Mouse (Mus musculus) kidney, embryonic 14.5 days (tissue): ENCODE data around the gene Anks1b. TPM values are rescaled to one million over a fixed set of nuclear protein-coding genes. Genes with fewer than 3 reads are reported as not detected.

Experiments used
- ATAC-seq: fragments of 200-750 bp; cut with Nextera tagmentation; 2 replicates; pipeline ENCODE4 v1.8.0; 2017; ENCODE audit warnings: moderate number of reproducible peaks, mild to moderate bottlenecking, moderate TSS enrichment, moderate library complexity; ENCODE audit not compliant: low FRiP score, low TSS enrichment
- H3K27ac ChIP-seq: fragments of 300-500 bp; sonication (generic); 2 replicates; pipeline ENCODE4 v1.5.1; 2014; ENCODE audit warnings: low read depth, mild to moderate bottlenecking, low read length, moderate library complexity, mixed read lengths
- H3K27me3 ChIP-seq: fragments of 300-500 bp; sonication (generic); 2 replicates; pipeline ENCODE4 v1.6.1; 2014; ENCODE audit warnings: mild to moderate bottlenecking, low read length; ENCODE audit not compliant: control insufficient read depth, insufficient read depth
- H3K36me3 ChIP-seq: fragments of 300-500 bp; sonication (generic); 2 replicates; pipeline ENCODE4 v1.6.1; 2014; ENCODE audit warnings: low read length, mixed read lengths; ENCODE audit not compliant: control insufficient read depth, insufficient read depth
- H3K4me1 ChIP-seq: fragments of 300-500 bp; sonication (generic); 2 replicates; pipeline ENCODE4 v1.6.1; 2014; ENCODE audit warnings: low read length, mixed read lengths; ENCODE audit not compliant: control insufficient read depth, insufficient read depth
- H3K4me2 ChIP-seq: fragments of 300-500 bp; sonication (generic); replicated peaks from 2 replicates; pipeline ENCODE4 v1.6.1; 2014; ENCODE audit warnings: low read depth, mild to moderate bottlenecking, low read length
- H3K4me3 ChIP-seq: fragments of 300-500 bp; sonication (generic); 2 replicates; pipeline ENCODE4 v1.5.1; 2014; ENCODE audit warnings: mild to moderate bottlenecking, low read length
- H3K9ac ChIP-seq: fragments of 300-500 bp; sonication (generic); 2 replicates; pipeline ENCODE4 v1.6.1; 2014; ENCODE audit warnings: low read depth, mild to moderate bottlenecking, low read length, moderate library complexity
- H3K9me3 ChIP-seq: fragments of 300-500 bp; sonication (generic); 2 replicates; pipeline ENCODE4 v1.6.1; 2016; ENCODE audit warnings: low read length; ENCODE audit not compliant: control insufficient read depth
- WGBS: fragments of 180-500 bp; shearing (Covaris S2); extraction: QIAGEN DNeasy Blood & Tissue Kit; methylation state at CpG from one replicate; pipeline ENCODE4 v1.1.7; 2014; 5-methylcytosine and 5-hydroxymethylcytosine counted together
- polyA plus RNA-seq: library from polyadenylated mRNA; unstranded; fragments of >200 nt; fragmentation: Nextera tagmentation; extraction: Ambion mirVana; gene quantifications from 2 replicates; pipeline ENCODE4 v1.2.1, GENCODE M21; 2014

Gene Anks1b
- polyA plus RNA-seq, 1 experiment from 2014 or later: 4.4 TPM

DNA sequence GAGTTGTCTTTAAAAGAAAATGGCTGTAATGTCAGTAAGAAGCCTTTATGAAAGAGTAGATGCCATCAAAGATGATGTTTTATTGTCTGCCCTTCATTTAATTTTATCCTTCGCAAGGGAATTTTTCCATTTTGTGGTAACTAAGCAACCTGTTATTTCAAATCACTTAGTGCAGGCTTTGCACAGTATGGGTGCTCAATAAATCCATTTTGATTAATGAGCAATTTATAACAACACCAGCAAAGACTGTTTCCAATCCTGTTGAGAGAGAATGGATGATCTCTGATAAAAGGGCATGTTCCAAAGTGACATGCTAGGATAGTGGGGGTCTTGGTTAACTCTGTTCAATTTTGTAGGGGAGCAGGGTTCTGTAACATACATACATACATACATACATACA is 398.0 kb downstream of the Anks1b start:
- no peak for ATAC-seq
- H3K4me2 ChIP-seq: no peak overlapping the region
- no peaks in the 10 kb centered on the region for H3K4me1 ChIP-seq
- H3K9me3 ChIP-seq: no peaks in the 10 kb centered on the region
- H3K36me3 ChIP-seq: no peaks in the 10 kb centered on the region
- H3K4me3 ChIP-seq: no peak overlapping the region
- no peak overlapping the region for H3K27ac ChIP-seq
- no peak overlapping the region for H3K9ac ChIP-seq
- 92% methylated on average over 1 of the region's 1 CpGs for WGBS
- H3K27me3 ChIP-seq: no peaks in the 10 kb centered on the region

DNA sequence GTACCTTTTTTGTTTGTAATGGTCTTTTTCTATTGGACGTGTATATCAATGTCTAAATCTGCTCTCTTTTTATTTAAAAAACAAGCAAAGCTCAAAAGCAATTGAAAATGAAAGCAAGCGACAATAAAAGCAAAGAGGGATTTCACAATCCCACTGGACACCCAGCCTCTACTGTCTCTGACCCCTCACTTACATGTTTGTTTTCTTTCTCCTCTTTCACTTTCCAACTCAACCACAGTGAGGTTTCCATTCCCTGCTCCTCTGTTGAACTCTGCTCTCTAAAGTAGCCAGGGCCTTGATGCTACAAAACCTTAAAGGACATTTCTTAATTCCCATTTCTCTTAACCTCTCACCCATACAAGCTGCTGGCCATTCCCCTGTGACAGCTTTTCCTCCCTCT is 400.0 kb downstream of the Anks1b start:
- H3K9me3 ChIP-seq: no peaks in the 10 kb centered on the region
- no peak overlapping the region for H3K27ac ChIP-seq
- ATAC-seq: no peak
- H3K36me3 ChIP-seq: no peaks in the 10 kb centered on the region
- H3K4me1 ChIP-seq: no peaks in the 10 kb centered on the region
- no peak overlapping the region for H3K4me3 ChIP-seq
- H3K9ac ChIP-seq: no peak overlapping the region
- WGBS: 73% methylated on average over 2 of the region's 2 CpGs
- no peaks in the 10 kb centered on the region for H3K27me3 ChIP-seq
- H3K4me2 ChIP-seq: no peak overlapping the region

DNA sequence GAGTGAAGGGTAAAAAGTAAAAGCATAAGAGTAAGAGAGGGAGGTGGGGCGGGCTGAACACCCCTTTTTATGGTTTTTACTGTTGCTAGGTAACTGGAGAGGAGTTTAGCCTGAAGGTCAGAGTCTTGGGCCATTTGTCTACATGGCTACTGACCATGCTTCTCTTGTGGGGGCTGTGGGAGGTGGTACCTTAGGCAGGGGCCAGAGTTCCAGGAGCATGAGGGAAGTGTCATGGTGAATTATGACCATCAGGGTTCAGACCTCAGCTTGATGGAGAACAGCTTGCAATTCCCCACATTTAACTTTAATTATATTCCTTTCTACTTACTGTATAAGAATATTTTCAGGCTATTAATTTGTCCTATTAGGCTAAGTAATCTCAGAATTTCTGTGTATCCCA is 413.3 kb downstream of the Anks1b start:
- peak; percentile 95 for ATAC-seq

DNA sequence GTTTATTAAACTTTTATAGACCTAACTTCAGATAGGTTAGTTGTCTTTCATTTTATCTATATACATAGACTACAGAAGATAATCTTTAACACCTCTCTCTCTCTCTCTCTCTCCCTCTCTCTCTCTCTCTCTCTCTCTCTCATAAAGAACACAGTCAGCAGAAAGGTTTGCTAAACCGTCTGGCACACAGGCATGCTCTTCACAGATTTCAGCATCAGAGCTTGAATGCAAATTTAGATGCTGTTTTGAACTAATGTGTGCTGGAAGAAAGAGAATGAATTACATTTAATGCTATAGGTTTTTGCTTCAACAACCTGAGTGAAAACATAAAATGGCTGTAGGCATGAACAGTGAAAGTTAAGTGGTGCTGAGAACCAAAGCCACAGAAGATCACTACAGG is 429.9 kb downstream of the Anks1b start:
- no peak overlapping the region for H3K9ac ChIP-seq
- 67% methylated on average over 1 of the region's 1 CpGs for WGBS
- ATAC-seq: no peak

More for the DNA sequence above, 413.3 kb downstream of the Anks1b start:
- H3K9ac ChIP-seq: no peak overlapping the region
- no peaks in the 10 kb centered on the region for H3K36me3 ChIP-seq
- no peak overlapping the region for H3K4me3 ChIP-seq
- H3K9me3 ChIP-seq: no peaks in the 10 kb centered on the region
- H3K4me1 ChIP-seq: no peaks in the 10 kb centered on the region
- 15% methylated on average over 1 of the region's 1 CpGs for WGBS
- no peak overlapping the region for H3K4me2 ChIP-seq
- H3K27ac ChIP-seq: no peak overlapping the region
- no peaks in the 10 kb centered on the region for H3K27me3 ChIP-seq

DNA sequence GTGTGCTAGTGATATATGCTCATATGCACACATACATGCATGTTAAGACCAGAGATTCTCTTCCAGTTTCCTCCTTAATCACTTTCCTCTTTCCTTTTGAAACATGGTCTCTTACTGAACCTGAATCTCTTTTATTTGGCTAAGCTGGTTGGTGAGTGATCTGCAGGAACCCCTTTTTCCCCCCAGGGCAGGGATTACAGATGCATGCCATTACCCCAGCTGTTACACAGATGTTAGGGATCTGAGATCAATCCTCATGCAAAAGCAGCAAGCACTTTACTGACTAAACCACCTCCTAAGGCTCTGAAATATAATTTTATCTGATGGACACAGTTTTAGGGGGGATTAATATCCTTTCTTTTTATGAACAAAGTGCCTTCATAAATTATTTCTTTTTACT is 432.8 kb downstream of the Anks1b start:
- Histone ChIP-seq H3K4me3 (no peak overlapping the region), H3K36me3 (no peaks in the 10 kb centered on the region), H3K4me1 (no peaks in the 10 kb centered on the region), H3K4me2 (no peak overlapping the region), H3K27me3 (no peaks in the 10 kb centered on the region), H3K9ac (no peak overlapping the region), H3K27ac (no peak overlapping the region), H3K9me3 (no peaks in the 10 kb centered on the region)
- no peak for ATAC-seq

More for the DNA sequence above, 429.9 kb downstream of the Anks1b start:
- Histone ChIP-seq H3K36me3 (no peaks in the 10 kb centered on the region), H3K4me2 (no peak overlapping the region), H3K4me1 (no peaks in the 10 kb centered on the region), H3K27me3 (no peaks in the 10 kb centered on the region), H3K4me3 (no peak overlapping the region), H3K27ac (no peak overlapping the region), H3K9me3 (no peaks in the 10 kb centered on the region)

DNA sequence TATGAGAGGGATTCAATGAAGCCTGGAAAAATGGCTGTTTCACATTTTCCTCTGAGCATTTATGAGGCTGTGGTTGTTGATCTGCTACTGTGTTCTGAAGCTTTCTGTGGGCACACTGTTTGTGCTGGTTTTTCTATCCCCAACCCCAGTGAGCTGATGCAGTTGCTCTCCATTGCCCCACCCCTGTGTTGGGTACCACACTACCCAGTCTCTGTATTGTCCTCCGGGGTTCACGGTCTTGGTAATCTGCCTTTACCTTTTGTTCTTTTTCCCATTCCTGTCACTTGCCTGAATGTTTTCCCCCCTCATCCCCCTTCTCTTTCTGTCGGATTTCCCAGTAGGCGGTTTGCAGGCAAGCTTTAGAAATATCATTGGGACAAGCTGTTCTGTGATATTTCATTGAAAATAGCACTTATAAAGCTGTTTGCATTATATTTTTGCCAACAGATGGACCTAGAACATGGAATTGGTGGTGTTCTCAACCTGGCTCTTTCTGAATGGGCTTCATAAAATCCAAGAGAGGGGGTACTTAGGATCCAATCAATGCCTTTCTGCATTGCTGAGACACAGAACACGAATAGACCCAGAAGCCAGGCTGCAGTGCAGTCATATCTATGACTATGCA is 434.7 kb downstream of the Anks1b start:
- 79% methylated on average over 5 of the region's 5 CpGs for WGBS
- no peak overlapping the region for H3K27ac ChIP-seq
- no peaks in the 10 kb centered on the region for H3K9me3 ChIP-seq
- no peaks in the 10 kb centered on the region for H3K27me3 ChIP-seq
- no peak overlapping the region for H3K9ac ChIP-seq
- no peak overlapping the region for H3K4me3 ChIP-seq
- no peaks in the 10 kb centered on the region for H3K4me1 ChIP-seq
- no peaks in the 10 kb centered on the region for H3K36me3 ChIP-seq
- H3K4me2 ChIP-seq: no peak overlapping the region
- ATAC-seq: no peak

DNA sequence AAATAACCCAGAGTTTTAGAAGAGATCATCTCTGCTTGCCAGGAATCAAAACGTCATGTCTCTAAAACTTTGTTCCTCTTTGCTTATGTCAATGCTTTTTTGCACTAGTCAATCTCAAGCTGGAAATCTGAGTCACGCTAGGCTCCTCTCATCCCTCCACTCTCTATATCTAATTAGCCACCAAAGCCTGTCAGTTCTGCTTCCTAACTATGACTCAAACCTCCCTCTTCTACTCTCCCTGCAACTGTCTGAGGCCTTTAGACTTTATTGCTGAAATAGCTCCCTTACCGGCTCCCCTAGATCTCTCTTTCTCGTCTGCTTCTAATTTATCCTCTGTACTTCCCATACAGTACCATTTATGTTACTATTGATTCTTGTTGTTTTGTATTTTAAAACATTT is 456.5 kb downstream of the Anks1b start:
- no peaks in the 10 kb centered on the region for H3K27me3 ChIP-seq
- H3K4me1 ChIP-seq: no peaks in the 10 kb centered on the region
- ATAC-seq: no peak
- 92% methylated on average over 4 of the region's 4 CpGs for WGBS
- no peak overlapping the region for H3K4me3 ChIP-seq
- no peak overlapping the region for H3K9ac ChIP-seq
- no peaks in the 10 kb centered on the region for H3K9me3 ChIP-seq
- H3K4me2 ChIP-seq: no peak overlapping the region
- no peak overlapping the region for H3K27ac ChIP-seq
- H3K36me3 ChIP-seq: no peaks in the 10 kb centered on the region

DNA sequence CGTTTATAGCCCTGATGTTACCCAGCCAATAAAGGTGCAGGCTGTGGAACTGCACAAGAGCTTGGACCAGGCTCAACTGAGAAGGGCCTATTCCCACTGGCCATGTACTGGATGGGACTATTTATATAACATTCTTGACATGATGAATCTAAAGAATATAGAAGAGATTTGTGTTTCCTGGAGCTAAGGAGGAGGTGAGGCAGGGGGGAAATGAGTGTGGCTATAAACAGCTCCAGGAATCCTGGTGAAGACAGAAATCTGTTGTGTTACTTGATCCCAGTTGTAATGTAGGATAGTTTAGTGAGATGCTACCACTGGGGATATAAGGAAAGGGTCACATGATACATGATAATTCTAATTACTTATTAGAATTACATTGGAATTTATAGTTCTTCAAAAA is 472.1 kb downstream of the Anks1b start:
- ATAC-seq: no peak
- Histone ChIP-seq H3K36me3 (no peaks in the 10 kb centered on the region), H3K4me1 (no peaks in the 10 kb centered on the region), H3K27ac (no peak overlapping the region), H3K4me2 (no peak overlapping the region), H3K4me3 (no peak overlapping the region), H3K27me3 (no peaks in the 10 kb centered on the region), H3K9me3 (no peaks in the 10 kb centered on the region), H3K9ac (no peak overlapping the region)
- 64% methylated on average over 1 of the region's 1 CpGs for WGBS

DNA sequence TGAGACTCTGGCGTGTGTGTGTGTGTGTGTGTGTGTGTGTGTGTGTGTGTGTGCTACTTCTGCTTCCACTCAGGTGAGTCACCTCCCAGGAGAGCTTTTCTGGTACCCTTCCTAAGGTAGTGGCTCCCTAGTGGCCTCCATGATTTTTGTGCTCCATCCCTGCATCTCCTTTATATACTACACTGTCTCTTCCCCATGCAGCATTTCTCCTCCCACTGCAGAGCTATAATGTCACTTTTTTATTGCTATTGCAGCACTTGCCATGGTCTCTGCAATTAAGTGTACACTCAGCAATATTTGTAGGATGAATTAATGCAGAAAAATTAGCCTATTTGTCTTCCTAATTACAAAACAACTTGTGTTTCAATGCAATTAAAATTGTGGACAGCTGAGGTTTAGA is 482.9 kb downstream of the Anks1b start:
- no peaks in the 10 kb centered on the region for H3K4me1 ChIP-seq
- H3K4me2 ChIP-seq: no peak overlapping the region
- ATAC-seq: no peak
- H3K27me3 ChIP-seq: no peaks in the 10 kb centered on the region
- no peak overlapping the region for H3K4me3 ChIP-seq
- no peaks in the 10 kb centered on the region for H3K36me3 ChIP-seq
- WGBS: 75% methylated on average over 1 of the region's 1 CpGs
- no peaks in the 10 kb centered on the region for H3K9me3 ChIP-seq
- no peak overlapping the region for H3K9ac ChIP-seq
- no peak overlapping the region for H3K27ac ChIP-seq
